Mouse (Mus musculus) MEL (cell line): ENCODE measurements around the gene C3. TPM values are rescaled to one million over a fixed set of nuclear protein-coding genes. Genes with fewer than 3 reads are reported as not detected.

ENCODE experiments used
- DNase-seq: peaks from one replicate; pipeline ENCODE4 v3.0.0; 2011; ENCODE audit warnings: low read depth, low spot score
- H3K27ac ChIP-seq: 2 replicates; pipeline ENCODE4 v1.5.1; 2012; ENCODE audit warnings: low read depth, mild to moderate bottlenecking, control low read depth, low read length, moderate library complexity; ENCODE audit not compliant: control insufficient read depth
- H3K27me3 ChIP-seq, 2 experiments: fragments of 150-350 bp in 1 of 2; sonication (generic) in 1 of 2; 2 replicates each; pipeline ENCODE4 v1.6.1; 2012; ENCODE audit warnings: low read length in 2 of 2, mild to moderate bottlenecking in 2 of 2, improper control_type of control experiment in 1 of 2, moderate library complexity in 1 of 2; ENCODE audit not compliant: insufficient read depth in 2 of 2, control insufficient read depth in 1 of 2
- H3K36me3 ChIP-seq, 2 experiments: 2 replicates each; pipeline ENCODE4 v1.6.1; 2012 to 2014; ENCODE audit warnings: low read length in 2 of 2, improper control_type of control experiment in 1 of 2, inconsistent platforms in 1 of 2, mild to moderate bottlenecking in 1 of 2; ENCODE audit not compliant: insufficient read depth in 2 of 2, control insufficient read depth in 1 of 2
- H3K4me1 ChIP-seq, 2 experiments: fragments of 150-350 bp in 1 of 2; sonication (generic) in 1 of 2; 2 replicates each; pipeline ENCODE4 v1.6.1; 2012; ENCODE audit warnings: low read length in 2 of 2, improper control_type of control experiment in 1 of 2, mild to moderate bottlenecking in 1 of 2; ENCODE audit not compliant: insufficient read depth in 2 of 2, control insufficient read depth in 1 of 2
- H3K4me3 ChIP-seq, 2 experiments: fragments of 150-350 bp in 1 of 2; sonication (generic) in 1 of 2; 2 replicates each; pipeline ENCODE4 v1.5.1; 2012; ENCODE audit warnings: low read depth in 2 of 2, low read length in 2 of 2, mild to moderate bottlenecking in 2 of 2, moderate library complexity in 2 of 2, control low read depth in 1 of 2, improper control_type of control experiment in 1 of 2; ENCODE audit not compliant: control insufficient read depth in 1 of 2, insufficient read depth in 1 of 2
- H3K79me2 ChIP-seq: 2 replicates; pipeline ENCODE4 v1.6.1; 2012; ENCODE audit warnings: mild to moderate bottlenecking, low read length, moderate library complexity; ENCODE audit not compliant: control insufficient read depth, poor library complexity, insufficient read depth
- H3K9ac ChIP-seq: 2 replicates; pipeline ENCODE4 v1.6.1; 2012; ENCODE audit warnings: low read depth, mild to moderate bottlenecking, control low read depth, low read length, moderate library complexity; ENCODE audit not compliant: control insufficient read depth, poor library complexity, severe bottlenecking
- H3K9me3 ChIP-seq: fragments of 150-350 bp; sonication (generic); replicated peaks from 2 replicates; pipeline ENCODE4 v1.6.1; 2012; ENCODE audit warnings: mild to moderate bottlenecking, low read length, improper control_type of control experiment, moderate library complexity; ENCODE audit not compliant: insufficient read depth
- CHD1 ChIP-seq: IDR thresholded peaks from 2 replicates; pipeline ENCODE4 v1.6.1; 2012; ENCODE audit warnings: low read depth, mild to moderate bottlenecking, inconsistent platforms, low read length, improper control_type of control experiment
- CHD2 ChIP-seq: IDR thresholded peaks from 2 replicates; pipeline ENCODE4 v1.6.1; 2011; ENCODE audit warnings: low read length, improper control_type of control experiment
- CTCF ChIP-seq, 3 experiments: IDR thresholded peaks in 2 of 3; conservative IDR thresholded peaks in 1 of 3; 2 replicates each; pipeline ENCODE4 v1.5.1; 2011 to 2012; ENCODE audit warnings: low read length in 3 of 3, low read depth in 2 of 3, mild to moderate bottlenecking in 2 of 3, improper control_type of control experiment in 1 of 3, inconsistent platforms in 1 of 3, mixed read lengths in 1 of 3, moderate library complexity in 1 of 3; ENCODE audit not compliant: control insufficient read depth in 1 of 3, insufficient read depth in 1 of 3, poor library complexity in 1 of 3, severe bottlenecking in 1 of 3
- ETS1 ChIP-seq: IDR thresholded peaks from 2 replicates; pipeline ENCODE4 v1.6.1; 2012; ENCODE audit warnings: low read depth, mild to moderate bottlenecking, inconsistent platforms, low read length, improper control_type of control experiment, moderate library complexity
- GABPA ChIP-seq: IDR thresholded peaks from 2 replicates; pipeline ENCODE4 v1.6.1; 2012; ENCODE audit warnings: low read depth, mild to moderate bottlenecking, inconsistent platforms, low read length, improper control_type of control experiment, moderate library complexity
- JUND ChIP-seq: IDR thresholded peaks from 2 replicates; pipeline ENCODE4 v1.6.1; 2011; ENCODE audit warnings: low read depth, mild to moderate bottlenecking, improper control_type of control experiment, low read length
- MAFK ChIP-seq: IDR thresholded peaks from 2 replicates; pipeline ENCODE4 v1.6.1; 2011; ENCODE audit warnings: low read depth, mild to moderate bottlenecking, low read length, improper control_type of control experiment, borderline replicate concordance
- MAZ ChIP-seq: IDR thresholded peaks from 2 replicates; pipeline ENCODE4 v1.6.1; 2012; ENCODE audit warnings: low read depth, mild to moderate bottlenecking, inconsistent platforms, low read length, improper control_type of control experiment
- MEF2A ChIP-seq: IDR thresholded peaks from 2 replicates; pipeline ENCODE4 v1.6.1; 2014; ENCODE audit warnings: low read depth, mild to moderate bottlenecking, inconsistent platforms, low read length, improper control_type of control experiment; ENCODE audit not compliant: poor library complexity, insufficient replicate concordance, severe bottlenecking; ENCODE audit errors: extremely low read depth
- NRF1 ChIP-seq: IDR thresholded peaks from 2 replicates; pipeline ENCODE4 v1.6.1; 2014; ENCODE audit warnings: low read depth, mild to moderate bottlenecking, inconsistent platforms, low read length, improper control_type of control experiment, moderate library complexity; ENCODE audit not compliant: poor library complexity, insufficient read depth, severe bottlenecking
- POLR2A ChIP-seq, 2 experiments: IDR thresholded peaks; 2 replicates each; pipeline ENCODE4 v1.6.1; 2011 to 2012; ENCODE audit warnings: low read length in 2 of 2, mild to moderate bottlenecking in 2 of 2, control low read depth in 1 of 2, improper control_type of control experiment in 1 of 2, low read depth in 1 of 2, moderate library complexity in 1 of 2; ENCODE audit not compliant: control insufficient read depth in 1 of 2, insufficient read depth in 1 of 2, poor library complexity in 1 of 2
- RAD21 ChIP-seq: IDR thresholded peaks from 2 replicates; pipeline ENCODE4 v1.6.1; 2011; ENCODE audit warnings: mild to moderate bottlenecking, low read depth, low read length, improper control_type of control experiment
- RCOR1 ChIP-seq: IDR thresholded peaks from 2 replicates; pipeline ENCODE4 v1.6.1; 2012; ENCODE audit warnings: low read depth, mild to moderate bottlenecking, inconsistent platforms, low read length, improper control_type of control experiment
- SMC3 ChIP-seq: IDR thresholded peaks from 2 replicates; pipeline ENCODE4 v1.6.1; 2011; ENCODE audit warnings: low read depth, low read length, improper control_type of control experiment
- TAL1 ChIP-seq: IDR thresholded peaks from 2 replicates; pipeline ENCODE4 v1.6.1; 2012; ENCODE audit warnings: mild to moderate bottlenecking, inconsistent platforms, low read length, moderate library complexity, mixed read lengths
- TCF12 ChIP-seq: IDR thresholded peaks from 2 replicates; pipeline ENCODE4 v1.6.1; 2014; ENCODE audit warnings: low read depth, mild to moderate bottlenecking, inconsistent platforms, low read length, improper control_type of control experiment, moderate library complexity
- USF1 ChIP-seq: IDR thresholded peaks from 2 replicates; pipeline ENCODE4 v1.6.1; 2014; ENCODE audit warnings: low read depth, mild to moderate bottlenecking, inconsistent platforms, low read length, improper control_type of control experiment, moderate library complexity
- ZC3H11A ChIP-seq: IDR thresholded peaks from 2 replicates; pipeline ENCODE4 v1.6.1; 2012; ENCODE audit warnings: low read depth, mild to moderate bottlenecking, inconsistent platforms, low read length, improper control_type of control experiment
- ZKSCAN1 ChIP-seq: IDR thresholded peaks from 2 replicates; pipeline ENCODE4 v1.6.1; 2012; ENCODE audit warnings: low read depth, mild to moderate bottlenecking, inconsistent platforms, low read length, improper control_type of control experiment, moderate library complexity
- ZMIZ1 ChIP-seq: IDR thresholded peaks from 2 replicates; pipeline ENCODE4 v1.6.1; 2012; ENCODE audit warnings: low read depth, mild to moderate bottlenecking, inconsistent platforms, low read length, improper control_type of control experiment, moderate library complexity
- polyA plus RNA-seq, 2 experiments: library from polyadenylated mRNA; stranded (reverse) in 1 of 2; unstranded in 1 of 2; fragments of >175 nt in 1 of 2; fragments of >200 nt in 1 of 2; gene quantifications; 2 replicates each; pipeline versions ENCODE4 v1.2.1 to v1.2.4; 2012; ENCODE audit warnings: low replicate concordance in 2 of 2, low read depth in 1 of 2; ENCODE audit not compliant: insufficient read length in 2 of 2, insufficient read depth in 1 of 2, missing spikeins in 1 of 2
- total RNA-seq: library from RNA; depleted of rRNA; stranded (reverse); fragments of 300-350 nt; gene quantifications from 2 replicates; pipeline ENCODE4 v1.2.3, GENCODE M21; 2012

C3 gene
- total and polyA plus RNA-seq, 3 experiments, result 0.35 to 3.2 TPM; not detected in 1

DNA sequence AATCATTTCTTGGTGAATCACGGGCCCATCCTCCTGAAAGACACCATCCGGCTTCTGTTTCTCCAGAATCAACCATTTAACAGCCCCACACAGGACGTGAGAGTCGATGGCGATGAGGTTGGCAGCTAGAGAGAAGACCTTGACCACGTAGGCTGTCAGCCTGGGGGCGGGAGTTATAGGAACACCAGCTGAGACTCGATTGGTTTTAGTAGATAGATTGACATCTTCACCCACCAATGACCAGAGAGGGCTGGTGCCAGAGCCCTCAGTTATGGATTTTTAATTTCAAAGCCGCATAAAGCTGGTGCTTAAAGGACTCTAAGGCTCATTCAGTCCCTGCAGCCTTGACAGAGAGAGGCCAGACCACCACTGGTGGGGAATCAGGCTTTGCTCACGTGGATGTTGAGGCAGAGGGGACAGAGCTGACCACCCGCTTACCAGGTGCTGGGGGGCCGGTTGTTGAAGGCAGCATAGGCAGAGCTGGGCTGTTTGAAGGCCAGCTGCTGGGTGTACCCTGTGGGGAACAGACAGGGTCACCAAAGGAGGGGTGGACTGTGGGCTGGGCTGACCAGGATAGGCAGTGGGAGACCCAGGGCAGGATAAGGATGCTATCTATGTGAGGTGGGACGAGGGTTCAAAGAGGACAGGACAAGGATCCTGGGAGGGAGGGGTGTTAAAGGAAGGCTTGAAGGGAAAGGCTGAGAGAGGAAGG, 13.1 kb downstream of the C3 start:
- peaks cover 0 to 6% of the 10 kb centered on the region in 2 experiments; a peak in 1 of 4 replicates for H3K4me1 ChIP-seq
- no peaks in the 10 kb centered on the region for H3K36me3 ChIP-seq
- no peak overlapping the region for H3K27ac ChIP-seq
- peak overlapping the region; percentile 38 to 48 for H3K4me3 ChIP-seq
- TF ChIP-seq TCF12 (no peak), CHD2 (peak; percentile 70), USF1 (no peak), MAFK (no peak)
- peak; percentile 84 for DNase-seq
- H3K9ac ChIP-seq, result peak overlapping the region; percentile 63
- H3K79me2 ChIP-seq, result no peaks in the 10 kb centered on the region
- no peaks in the 10 kb centered on the region for H3K9me3 ChIP-seq
- H3K27me3 ChIP-seq, result no peaks in the 10 kb centered on the region

DNA sequence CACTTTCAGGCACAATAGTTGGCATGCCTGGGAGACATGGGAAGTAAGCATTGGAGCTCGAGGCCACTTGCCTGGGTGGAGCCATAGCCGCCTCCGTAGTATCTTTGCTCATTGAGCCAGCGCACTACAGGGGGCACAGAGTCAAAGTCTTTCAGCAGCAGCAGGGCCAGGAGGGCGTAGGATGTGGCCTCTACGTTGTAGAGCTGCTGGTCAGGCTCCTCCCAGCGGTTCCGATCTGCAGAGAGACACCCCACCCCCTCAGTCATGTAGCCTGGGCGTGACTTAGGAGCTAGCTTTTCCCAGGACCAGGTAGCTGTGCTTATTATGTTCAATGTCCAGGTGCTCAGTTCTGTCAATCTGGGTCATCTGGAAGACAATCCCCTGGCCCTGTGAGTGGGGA, 16.4 kb downstream of the C3 start:
- DNase-seq, result no peak
- H3K27ac ChIP-seq, result no peak overlapping the region
- no peak overlapping the region for H3K4me3 ChIP-seq
- no peaks in the 10 kb centered on the region for H3K36me3 ChIP-seq
- H3K4me1 ChIP-seq, result peaks cover 0 to 6% of the 10 kb centered on the region in 2 experiments; a peak in 1 of 4 replicates
- no peaks in the 10 kb centered on the region for H3K9me3 ChIP-seq
- no peaks in the 10 kb centered on the region for H3K79me2 ChIP-seq
- H3K9ac ChIP-seq, result no peak overlapping the region
- no peaks in the 10 kb centered on the region for H3K27me3 ChIP-seq
- TF ChIP-seq TAL1 (no peak), RCOR1 (no peak), MEF2A (no peak), MAZ (no peak), POLR2A (IDR thresholded peaks at IDR 0.05; ENCODE audit: control insufficient read depth in 1 of 2, insufficient read depth in 1 of 2, low read depth in 1 of 2, low read length in 2 of 2, poor library complexity in 1 of 2) (no peak), GABPA (no peak), RAD21 (no peak), JUND (no peak)

DNA sequence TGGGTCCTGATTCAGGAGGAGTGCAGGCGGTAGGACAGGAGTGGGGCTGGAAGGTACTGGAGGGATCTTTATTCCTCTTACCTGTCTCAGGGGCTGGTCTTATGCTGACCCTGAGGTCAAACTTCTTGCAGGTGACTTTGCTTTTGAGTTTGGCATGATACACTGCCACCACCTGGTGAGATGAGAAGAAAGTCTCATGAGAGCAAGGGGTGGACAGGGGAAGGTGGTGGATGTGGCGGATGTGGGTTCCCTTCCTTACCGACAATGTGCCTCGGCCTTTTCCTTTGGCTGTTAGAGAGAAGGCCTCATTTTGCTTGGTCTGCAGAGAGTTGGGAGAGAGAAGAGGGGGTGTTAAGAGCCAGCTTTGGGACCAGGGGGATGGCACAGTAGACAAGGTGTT, 18.6 kb downstream of the C3 start:
- Histone ChIP-seq H3K9me3 (no peaks in the 10 kb centered on the region), H3K4me1 (peaks cover 0 to 9% of the 10 kb centered on the region in 2 experiments; a peak in 2 of 4 replicates), H3K9ac (no peak overlapping the region)
- TF ChIP-seq NRF1 (no peak), RAD21 (peak; percentile 52), ZKSCAN1 (no peak), ZC3H11A (peak; percentile 46), ETS1 (no peak), CTCF (IDR thresholded peaks at IDR 0.05 in 2 of 3, conservative IDR thresholded peaks at IDR 0.05 in 1 of 3; ENCODE audit: control insufficient read depth in 1 of 3, insufficient read depth in 1 of 3, low read depth in 2 of 3, low read length in 3 of 3, poor library complexity in 1 of 3, severe bottlenecking in 1 of 3) (peak in 2 of 3 experiments; percentile 24 to 60; a peak in 3 of 6 replicates), ZMIZ1 (no peak), TCF12 (no peak), SMC3 (peak; percentile 66), CHD1 (no peak)
- TF ChIP-seq, all 39 proteins: peak for 4
- Histone ChIP-seq H3K79me2 (no peaks in the 10 kb centered on the region), H3K36me3 (peaks cover 0 to 6% of the 10 kb centered on the region in 2 experiments; a peak in 2 of 4 replicates), H3K27me3 (no peaks in the 10 kb centered on the region), H3K4me3 (no peak overlapping the region), H3K27ac (no peak overlapping the region)
- no peak for DNase-seq
